Mouse (Mus musculus) thymus, postnatal 36 days (tissue): ENCODE measurements around the gene Elavl1.
"Not testable (repeated sequence)": the region's sequence is repeated elsewhere in the genome, so short reads cannot be mapped to it uniquely, and the experiment has no call there.

Experiments
- DNase-seq, 2 experiments: peaks; one replicate each; pipeline ENCODE4 v3.0.0; 2022; ENCODE audit warnings: mixed read lengths in 2 of 2

Gene Elavl1

GRCm38 (mm10) chr8:4324983-4325750 lies at the start of gene Elavl1, which contains the start of gene Ccl25:
Gene Elavl1 (minus strand): TSS chr8:4325413.
Gene Ccl25 (plus strand): TSS chr8:4325210.
- peak; percentile 96 to 97 for DNase-seq

GRCm38 (mm10) chr8:4372657-4373056 lies 47.4 kb upstream of the Elavl1 start:
- DNase-seq: no peak

- DNase-seq: peak; percentile 23 to 25
Measured at GRCm38 (mm10) chr8:4370078-4370477, 44.9 kb upstream of the Elavl1 start.

- no peak for DNase-seq
Measured at GRCm38 (mm10) chr8:4368470-4368869, 43.3 kb upstream of the Elavl1 start.

- DNase-seq: no peak
Measured at GRCm38 (mm10) chr8:4367808-4368207, 42.6 kb upstream of the Elavl1 start.

- no peak for DNase-seq
Measured at GRCm38 (mm10) chr8:4366189-4366588, 41.0 kb upstream of the Elavl1 start.

GRCm38 (mm10) chr8:4360922-4361321 lies 35.7 kb upstream of the Elavl1 start:
- no peak for DNase-seq

- DNase-seq: no peak
Measured at GRCm38 (mm10) chr8:4359362-4359761, 34.1 kb upstream of the Elavl1 start.

GRCm38 (mm10) chr8:4355455-4355854 lies 30.2 kb upstream of the Elavl1 start:
- DNase-seq: no peak

- no peak for DNase-seq
Measured at GRCm38 (mm10) chr8:4354516-4354915, 29.3 kb upstream of the Elavl1 start.

GRCm38 (mm10) chr8:4353741-4354140 lies 28.5 kb upstream of the Elavl1 start:
- DNase-seq: no peak

GRCm38 (mm10) chr8:4352562-4352961 lies 27.3 kb upstream of the Elavl1 start:
- not testable (repeated sequence) for DNase-seq

- DNase-seq: no peak
Measured at GRCm38 (mm10) chr8:4350618-4351017, 25.4 kb upstream of the Elavl1 start.

- DNase-seq: no peak
Measured at GRCm38 (mm10) chr8:4349335-4349734, 24.1 kb upstream of the Elavl1 start.

- DNase-seq: no peak
Measured at GRCm38 (mm10) chr8:4348275-4348674, 23.1 kb upstream of the Elavl1 start.

GRCm38 (mm10) chr8:4347661-4348060 lies 22.4 kb upstream of the Elavl1 start:
- no peak for DNase-seq

GRCm38 (mm10) chr8:4340207-4340606 lies 15.0 kb upstream of the Elavl1 start:
- no peak for DNase-seq

GRCm38 (mm10) chr8:4335678-4336077 lies 10.5 kb upstream of the Elavl1 start:
- no peak for DNase-seq

GRCm38 (mm10) chr8:4333966-4334365 lies 8.8 kb upstream of the Elavl1 start:
- DNase-seq: no peak

- no peak for DNase-seq
Measured at GRCm38 (mm10) chr8:4329000-4329399, 3.8 kb upstream of the Elavl1 start.

GRCm38 (mm10) chr8:4325751-4326036 lies 481 bp upstream of the Elavl1 start:
- DNase-seq: no peak

GRCm38 (mm10) chr8:4324525-4324924 lies 688 bp downstream of the Elavl1 start:
- no peak for DNase-seq

- no peak for DNase-seq
Measured at GRCm38 (mm10) chr8:4323917-4324316, 1.3 kb downstream of the Elavl1 start.

- peak; percentile 79 to 85 for DNase-seq
Measured at GRCm38 (mm10) chr8:4322470-4322869, 2.7 kb downstream of the Elavl1 start.

GRCm38 (mm10) chr8:4321031-4321430 lies 4.2 kb downstream of the Elavl1 start:
- no peak for DNase-seq
